Mouse (Mus musculus): ENCODE data around the gene Crim1. TPM values are rescaled to one million over a fixed set of nuclear protein-coding genes. Genes with fewer than 3 reads are reported as not detected.

Crim1 gene
- polyA plus RNA-seq, 1 experiment from 2014 or later = 7.2 TPM

DNA sequence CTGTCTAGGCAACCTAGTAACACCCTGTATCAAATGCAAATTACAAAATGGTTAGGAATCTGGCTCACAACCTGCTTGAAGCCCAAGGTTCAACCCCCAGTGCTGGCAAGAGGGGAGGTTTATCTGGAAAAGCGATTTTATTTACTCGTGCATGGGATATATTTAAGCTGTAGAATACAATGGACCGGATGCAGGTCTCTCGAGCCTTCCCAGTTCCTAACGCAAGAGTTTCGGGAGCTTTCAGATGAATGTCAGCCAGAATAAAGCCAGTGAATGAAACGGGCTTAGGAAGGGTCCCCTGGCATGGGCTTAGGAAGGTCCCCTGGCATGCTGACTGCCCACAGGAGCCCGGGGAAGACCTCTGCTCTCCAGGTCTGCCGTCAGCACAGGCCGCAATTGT is 206.8 kb downstream of the Crim1 start:
- Histone ChIP-seq H3K27me3 (replicated peaks; ENCODE audit: control insufficient read depth, insufficient read depth, low read length) (no peaks in the 10 kb centered on the region), H3K9me3 (ENCODE audit: control insufficient read depth, low read length) (no peaks in the 10 kb centered on the region), H3K4me1 (ENCODE audit: control insufficient read depth, insufficient read depth, low read length) (no peaks in the 10 kb centered on the region; the same call in 1 of the 2 replicates), H3K27ac (replicated peaks; ENCODE audit: low read depth, low read length) (no peak overlapping the region), H3K9ac (ENCODE audit: low read depth, low read length) (no peak overlapping the region), H3K4me2 (ENCODE audit: low read depth, low read length) (no peak overlapping the region), H3K4me3 (ENCODE audit: low read depth, low read length) (no peak overlapping the region), H3K36me3 (ENCODE audit: control insufficient read depth, insufficient read depth, low read length) (peaks cover 12% of the 10 kb centered on the region; the same call in 1 of the 2 replicates)
- 87% methylated on average over 10 of the region's 10 CpGs for WGBS
- ATAC-seq (ENCODE audit: low read depth) (no peak), DNase-seq (ENCODE audit: low spot score) (no peak)

- Histone ChIP-seq H3K27ac (replicated peaks; ENCODE audit: low read depth, low read length) (no peak overlapping the region), H3K4me1 (ENCODE audit: control insufficient read depth, insufficient read depth, low read length) (no peaks in the 10 kb centered on the region; the same call in 1 of the 2 replicates), H3K27me3 (replicated peaks; ENCODE audit: control insufficient read depth, insufficient read depth, low read length) (no peaks in the 10 kb centered on the region), H3K9me3 (ENCODE audit: control insufficient read depth, low read length) (no peaks in the 10 kb centered on the region), H3K4me3 (ENCODE audit: low read depth, low read length) (no peak overlapping the region), H3K9ac (ENCODE audit: low read depth, low read length) (no peak overlapping the region), H3K36me3 (ENCODE audit: control insufficient read depth, insufficient read depth, low read length) (peaks cover 5% of the 10 kb centered on the region), H3K4me2 (ENCODE audit: low read depth, low read length) (no peak overlapping the region)
- 62% methylated on average over 4 of the region's 4 CpGs for WGBS
- ATAC-seq (ENCODE audit: low read depth) (no peak), DNase-seq (ENCODE audit: low spot score) (no peak)
Observed at GRCm38 (mm10) chr17:78407581-78407980, 207.5 kb downstream of the Crim1 start.

DNA sequence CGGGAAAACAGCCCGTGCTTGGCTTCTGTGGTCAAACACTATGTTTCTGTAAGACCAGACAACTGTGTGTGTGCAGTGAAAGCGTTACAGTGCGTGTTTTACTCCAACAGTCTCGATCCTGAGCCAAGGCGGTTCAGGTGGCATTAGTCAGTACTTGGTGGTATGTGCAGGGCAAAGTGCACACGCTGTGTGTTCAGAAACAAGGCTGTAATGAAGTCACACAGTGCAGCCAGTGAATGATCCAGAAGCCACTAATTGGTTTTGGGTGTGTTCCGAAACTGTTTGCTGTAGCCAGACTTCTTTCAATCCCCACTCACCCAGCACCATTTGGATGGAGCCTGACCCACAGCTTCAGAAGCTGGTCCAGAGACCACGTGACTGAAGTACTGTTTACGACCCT is 208.3 kb downstream of the Crim1 start:
- WGBS = 82% methylated on average over 10 of the region's 10 CpGs

DNA sequence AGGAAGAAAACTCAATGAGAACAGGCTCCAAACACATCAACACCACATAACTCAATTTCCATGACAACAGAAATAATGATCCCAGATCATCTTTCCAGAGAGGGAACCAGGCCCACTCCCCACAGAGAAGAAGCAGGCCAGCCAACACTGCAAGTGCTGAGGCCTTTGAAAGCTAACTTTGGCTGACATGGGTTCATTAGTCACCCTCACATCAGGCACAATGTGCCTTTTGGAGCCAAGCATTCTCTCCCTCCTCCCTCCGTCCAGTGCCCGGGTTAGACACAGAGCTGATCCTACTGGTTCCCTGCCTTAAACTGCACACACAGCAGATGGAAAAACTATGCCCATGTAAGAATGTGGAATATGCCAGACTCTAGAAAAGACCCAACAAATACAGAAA is 209.9 kb downstream of the Crim1 start:
- Histone ChIP-seq H3K9me3 (ENCODE audit: control insufficient read depth, low read length) (no peaks in the 10 kb centered on the region), H3K36me3 (ENCODE audit: control insufficient read depth, insufficient read depth, low read length) (peaks cover 7% of the 10 kb centered on the region), H3K4me3 (ENCODE audit: low read depth, low read length) (no peak overlapping the region), H3K4me1 (ENCODE audit: control insufficient read depth, insufficient read depth, low read length) (no peaks in the 10 kb centered on the region; the same call in 1 of the 2 replicates), H3K4me2 (ENCODE audit: low read depth, low read length) (no peak overlapping the region), H3K27me3 (replicated peaks; ENCODE audit: control insufficient read depth, insufficient read depth, low read length) (no peaks in the 10 kb centered on the region), H3K9ac (ENCODE audit: low read depth, low read length) (no peak overlapping the region), H3K27ac (replicated peaks; ENCODE audit: low read depth, low read length) (no peak overlapping the region)
- WGBS = 39% methylated on average over 2 of the region's 2 CpGs
- DNase-seq (ENCODE audit: low spot score) (no peak), ATAC-seq (ENCODE audit: low read depth) (no peak)

More for the DNA sequence above, 208.3 kb downstream of the Crim1 start:
- no peaks in the 10 kb centered on the region for H3K27me3 ChIP-seq (replicated peaks; ENCODE audit: control insufficient read depth, insufficient read depth, low read length)
- peaks cover 7% of the 10 kb centered on the region for H3K36me3 ChIP-seq (ENCODE audit: control insufficient read depth, insufficient read depth, low read length)
- ATAC-seq (ENCODE audit: low read depth) (no peak; the same call in 1 of the 2 replicates), DNase-seq (ENCODE audit: low spot score) (no peak)
- no peak overlapping the region for H3K4me3 ChIP-seq (ENCODE audit: low read depth, low read length)
- no peak overlapping the region for H3K9ac ChIP-seq (ENCODE audit: low read depth, low read length)
- H3K4me1 ChIP-seq (ENCODE audit: control insufficient read depth, insufficient read depth, low read length) = no peaks in the 10 kb centered on the region; the same call in 1 of the 2 replicates
- no peak overlapping the region for H3K27ac ChIP-seq (replicated peaks; ENCODE audit: low read depth, low read length)
- H3K9me3 ChIP-seq (ENCODE audit: control insufficient read depth, low read length) = no peaks in the 10 kb centered on the region
- no peak overlapping the region for H3K4me2 ChIP-seq (ENCODE audit: low read depth, low read length)

GRCm38 (mm10) chr17:78415255-78415654 is 215.2 kb downstream of the Crim1 start:
- peaks cover 6% of the 10 kb centered on the region for H3K4me1 ChIP-seq (ENCODE audit: control insufficient read depth, insufficient read depth, low read length)

DNA sequence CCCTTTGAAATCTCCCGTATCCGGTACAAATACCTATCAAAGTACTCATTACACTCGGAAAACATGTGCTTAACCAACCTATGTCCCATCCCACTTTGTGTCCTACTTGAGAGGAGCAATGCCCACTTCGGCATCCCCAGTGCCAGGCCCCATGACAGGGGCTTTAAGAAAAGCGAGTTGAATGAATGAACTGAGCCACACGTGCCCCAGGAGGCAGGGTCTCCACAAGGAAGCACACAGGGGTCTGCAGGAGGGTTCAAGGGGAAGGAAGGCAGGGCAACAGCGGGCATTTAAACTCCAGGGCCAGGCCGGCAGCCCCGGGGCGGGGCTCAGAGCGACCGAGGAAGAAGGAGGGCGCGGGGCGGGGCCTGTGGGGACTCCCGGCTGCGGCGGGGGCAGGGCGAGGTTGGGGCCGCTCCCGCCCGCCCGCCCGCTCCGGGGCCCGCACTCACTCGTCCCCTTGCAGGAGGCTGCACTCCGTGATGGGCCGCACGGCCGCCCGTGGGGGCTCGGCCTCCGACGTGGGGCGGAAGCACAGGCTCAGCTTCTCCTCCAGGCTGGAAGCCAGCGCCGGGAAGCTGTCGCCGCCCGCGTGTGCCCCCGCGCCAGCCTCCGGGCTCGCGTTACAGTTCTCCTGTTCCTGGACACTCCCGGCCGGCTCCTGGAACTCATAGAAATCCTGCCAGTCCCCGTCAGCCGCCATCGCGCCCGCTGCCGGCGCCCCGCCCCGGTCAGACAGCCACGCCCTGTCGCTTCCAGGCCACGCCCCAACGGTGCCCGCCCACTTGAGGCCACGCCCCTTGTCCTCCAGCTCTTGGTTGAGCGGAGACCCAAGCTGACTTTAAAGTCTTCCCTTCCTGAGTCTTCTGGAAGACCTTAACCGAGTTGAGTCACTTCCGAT is 217.6 kb downstream of the Crim1 start, which contains the start of gene Fez2:
Gene Fez2, minus strand, starts transcription at position 772 of the 901 bp plus-strand sequence.
- H3K4me1 ChIP-seq (ENCODE audit: control insufficient read depth, insufficient read depth, low read length) = peaks cover 6% of the 10 kb centered on the region
- H3K36me3 ChIP-seq (ENCODE audit: control insufficient read depth, insufficient read depth, low read length) = peaks cover 2% of the 10 kb centered on the region; the same call in 1 of the 2 replicates
- peaks cover 6% of the 10 kb centered on the region; the same call in 1 of the 2 replicates for H3K27me3 ChIP-seq (replicated peaks; ENCODE audit: control insufficient read depth, insufficient read depth, low read length)
- under 1% methylated on average over 25 of the region's 67 CpGs for WGBS
- peak within 1 kb of the TSS; percentile 72 for H3K4me2 ChIP-seq (ENCODE audit: low read depth, low read length)
- peak within 1 kb of the TSS; percentile 90 for H3K9ac ChIP-seq (ENCODE audit: low read depth, low read length)
- peak within 1 kb of the TSS; percentile 93 for H3K27ac ChIP-seq (replicated peaks; ENCODE audit: low read depth, low read length)
- no peaks in the 10 kb centered on the region for H3K9me3 ChIP-seq (ENCODE audit: control insufficient read depth, low read length)
- DNase-seq (ENCODE audit: low spot score) = peak; percentile 91
- peak; percentile 95 for ATAC-seq (ENCODE audit: low read depth)
- H3K4me3 ChIP-seq (ENCODE audit: low read depth, low read length) = peak within 1 kb of the TSS; percentile 93

More at GRCm38 (mm10) chr17:78415255-78415654, 215.2 kb downstream of the Crim1 start:
- Histone ChIP-seq H3K27ac (replicated peaks; ENCODE audit: low read depth, low read length) (no peak overlapping the region), H3K27me3 (replicated peaks; ENCODE audit: control insufficient read depth, insufficient read depth, low read length) (peaks cover 6% of the 10 kb centered on the region; the same call in 1 of the 2 replicates), H3K9ac (ENCODE audit: low read depth, low read length) (no peak overlapping the region), H3K4me3 (ENCODE audit: low read depth, low read length) (no peak overlapping the region), H3K9me3 (ENCODE audit: control insufficient read depth, low read length) (no peaks in the 10 kb centered on the region), H3K36me3 (ENCODE audit: control insufficient read depth, insufficient read depth, low read length) (peaks cover 4% of the 10 kb centered on the region), H3K4me2 (ENCODE audit: low read depth, low read length) (no peak overlapping the region)
- WGBS = 91% methylated on average over 2 of the region's 2 CpGs
- no peak for ATAC-seq (ENCODE audit: low read depth)
- DNase-seq (ENCODE audit: low spot score) = no peak

GRCm38 (mm10) chr17:78419216-78419615 is 219.2 kb downstream of the Crim1 start:
- no peaks in the 10 kb centered on the region for H3K36me3 ChIP-seq (ENCODE audit: control insufficient read depth, insufficient read depth, low read length)
- ATAC-seq (ENCODE audit: low read depth) = no peak
- 72% methylated on average over 4 of the region's 4 CpGs for WGBS

DNA sequence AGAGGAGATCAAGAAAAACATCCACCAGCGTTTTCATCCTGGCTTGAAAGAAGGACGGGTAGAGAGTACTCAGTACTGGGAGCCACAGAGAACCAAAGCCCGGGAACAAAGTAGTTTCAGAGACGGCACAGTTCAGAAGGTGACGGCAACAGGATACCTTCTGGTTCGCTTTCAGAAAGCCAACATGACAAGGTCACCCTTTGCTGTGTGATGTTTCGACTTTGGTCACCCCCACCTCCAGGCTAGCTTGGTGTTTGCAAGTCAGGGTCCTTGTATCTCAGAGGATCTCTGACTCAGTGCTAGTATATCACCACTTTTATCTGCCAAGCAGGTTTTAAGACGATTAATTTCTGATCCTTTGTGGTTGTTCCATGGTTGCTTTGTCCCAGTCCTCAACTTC is 225.0 kb downstream of the Crim1 start:
- Histone ChIP-seq H3K9me3 (ENCODE audit: control insufficient read depth, low read length) (no peaks in the 10 kb centered on the region), H3K27me3 (replicated peaks; ENCODE audit: control insufficient read depth, insufficient read depth, low read length) (0 out of 2 replicates have a peak, but pooled peaks cover under 1% of the 10 kb centered on the region), H3K36me3 (ENCODE audit: control insufficient read depth, insufficient read depth, low read length) (no peaks in the 10 kb centered on the region), H3K27ac (replicated peaks; ENCODE audit: low read depth, low read length) (no peak overlapping the region), H3K9ac (ENCODE audit: low read depth, low read length) (no peak overlapping the region), H3K4me2 (ENCODE audit: low read depth, low read length) (no peak overlapping the region), H3K4me1 (ENCODE audit: control insufficient read depth, insufficient read depth, low read length) (no peaks in the 10 kb centered on the region), H3K4me3 (ENCODE audit: low read depth, low read length) (no peak overlapping the region)
- 73% methylated on average over 8 of the region's 8 CpGs for WGBS
- no peak for DNase-seq (ENCODE audit: low spot score)
- ATAC-seq (ENCODE audit: low read depth) = no peak

More at GRCm38 (mm10) chr17:78419216-78419615, 219.2 kb downstream of the Crim1 start:
- H3K9me3 ChIP-seq (ENCODE audit: control insufficient read depth, low read length) = no peaks in the 10 kb centered on the region
- no peak overlapping the region for H3K27ac ChIP-seq (replicated peaks; ENCODE audit: low read depth, low read length)
- no peak overlapping the region for H3K9ac ChIP-seq (ENCODE audit: low read depth, low read length)
- no peak overlapping the region for H3K4me2 ChIP-seq (ENCODE audit: low read depth, low read length)
- peaks cover 6% of the 10 kb centered on the region; the same call in 1 of the 2 replicates for H3K27me3 ChIP-seq (replicated peaks; ENCODE audit: control insufficient read depth, insufficient read depth, low read length)
- H3K4me1 ChIP-seq (ENCODE audit: control insufficient read depth, insufficient read depth, low read length) = peaks cover 6% of the 10 kb centered on the region
- no peak for DNase-seq (ENCODE audit: low spot score)
- no peak overlapping the region for H3K4me3 ChIP-seq (ENCODE audit: low read depth, low read length)

Measured in embryonic facial prominence, embryonic 14.5 days (tissue).